13 mouse cellular contexts compared by ENCODE assay signal in the genomic region with DNA sequence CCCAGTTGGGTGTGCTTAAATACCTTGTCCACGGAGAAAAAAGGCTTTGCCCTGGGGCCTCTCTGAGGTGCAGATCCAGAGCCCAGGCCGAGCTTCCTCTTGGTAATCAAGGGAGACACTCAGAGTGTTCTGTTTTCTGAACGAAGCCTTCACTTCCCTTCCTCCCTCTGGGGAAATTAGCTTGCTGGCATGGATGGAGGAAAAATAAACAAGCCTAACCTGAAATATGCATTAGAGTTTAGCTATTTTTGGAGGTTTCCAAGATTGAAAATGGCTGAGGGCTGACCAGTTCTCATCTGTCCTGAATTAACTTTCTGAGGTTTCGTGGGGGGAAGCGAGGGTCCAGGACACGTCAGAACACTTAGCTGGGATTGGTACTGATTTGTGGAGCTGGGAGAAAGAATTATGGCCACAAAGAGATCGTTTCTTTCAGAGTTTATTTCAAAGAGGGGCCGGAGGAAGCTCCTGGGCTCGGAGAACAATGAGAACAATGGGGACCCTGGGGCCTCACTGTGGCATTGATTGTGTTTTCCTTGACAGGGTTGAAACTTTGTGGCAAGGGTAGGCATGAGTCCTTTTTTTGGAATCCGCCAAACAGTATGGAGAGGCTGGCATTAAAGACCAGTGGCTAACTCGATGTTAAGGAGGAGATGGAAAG.
DNase-seq lines count a peak whose midpoint lies in the region; ATAC-seq and TF ChIP-seq lines count a peak whose summit lies in the region.
"Had no signal": no experiment of that assay in that cellular context is flagged by ENCODE, and none has a peak within 500 bp of the region (broad histone marks: within the 10 kb centered on the region; RNA-seq: fewer than 3 reads in every experiment).

No protein-coding gene starts in this region.

- H3K4me2 ChIP-seq in hindbrain, embryonic 11.5 days (replicated peaks; ENCODE audit: low read depth, low read length): no peak overlapping the region
- H3K4me2 ChIP-seq in hindbrain, embryonic 14.5 days (replicated peaks): no peak overlapping the region
- no peak overlapping the region for H3K4me2 ChIP-seq in limb, embryonic 14.5 days (replicated peaks; ENCODE audit: low read depth, low read length, severe bottlenecking)
- H3K4me2 ChIP-seq in liver, embryonic 12.5 days: no peak overlapping the region
- H3K4me2 ChIP-seq: stomach, embryonic 15.5 days had no signal

- no peak overlapping the region for H3K9ac ChIP-seq in hindbrain, embryonic 11.5 days (ENCODE audit: low read depth, low read length)
- H3K9ac ChIP-seq in hindbrain, embryonic 14.5 days: no peak overlapping the region
- no peak overlapping the region for H3K9ac ChIP-seq in limb, embryonic 14.5 days (ENCODE audit: low read depth, low read length, severe bottlenecking)
- no peak overlapping the region for H3K9ac ChIP-seq in liver, embryonic 12.5 days
- H3K9ac ChIP-seq: stomach, embryonic 15.5 days had no signal

- no peaks in the 10 kb centered on the region for H3K27me3 ChIP-seq in hindbrain, embryonic 11.5 days (ENCODE audit: control insufficient read depth, insufficient read depth, low read length)
- H3K27me3 ChIP-seq in hindbrain, embryonic 14.5 days (ENCODE audit: control insufficient read depth, insufficient read depth, low read length): no peaks in the 10 kb centered on the region
- no peaks in the 10 kb centered on the region for H3K27me3 ChIP-seq in heart, embryonic 10.5 days (ENCODE audit: insufficient read depth, poor library complexity, severe bottlenecking)
- H3K27me3 ChIP-seq in limb, embryonic 14.5 days (ENCODE audit: control insufficient read depth, insufficient read depth, low read length): no peaks in the 10 kb centered on the region
- no peaks in the 10 kb centered on the region for H3K27me3 ChIP-seq in liver, embryonic 12.5 days (replicated peaks)
- H3K27me3 ChIP-seq: megakaryocyte, embryonic 14.5 days; stomach, embryonic 15.5 days had no signal

- peak; percentile 41 for DNase-seq in hindbrain, embryonic 11.5 days (ENCODE audit: low spot score)
- no peak for DNase-seq in hindbrain, embryonic 14.5 days (ENCODE audit: low spot score)
- DNase-seq in embryo, embryonic 10.5 days (ENCODE audit: low spot score): peak; percentile 57
- DNase-seq in heart, embryonic 10.5 days (ENCODE audit: low spot score): peak; percentile 68
- peak; percentile 70 for DNase-seq in limb, embryonic 14.5 days (ENCODE audit: low spot score)
- no peak for DNase-seq in spleen, postnatal 4 days (ENCODE audit: low spot score in 2 of 2)
- DNase-seq in adrenal gland, adult 18-20 months (ENCODE audit: low spot score in 2 of 2): no peak
- DNase-seq: adrenal gland, adult 2 months; cerebellum, postnatal 10 days; kidney, postnatal 25 days had no signal

- ATAC-seq in hindbrain, embryonic 11.5 days (ENCODE audit: low FRiP score): no peak
- ATAC-seq in hindbrain, embryonic 14.5 days (ENCODE audit: low FRiP score): no peak
- ATAC-seq in limb, embryonic 14.5 days (ENCODE audit: low FRiP score, low read depth): peak; percentile 62
- ATAC-seq in liver, embryonic 12.5 days: no peak

- no peak overlapping the region for H3K4me3 ChIP-seq in hindbrain, embryonic 11.5 days (ENCODE audit: low read depth, low read length)
- H3K4me3 ChIP-seq in hindbrain, embryonic 14.5 days (replicated peaks; ENCODE audit: low read length): no peak overlapping the region
- no peak overlapping the region for H3K4me3 ChIP-seq in heart, embryonic 10.5 days
- H3K4me3 ChIP-seq in limb, embryonic 14.5 days (replicated peaks; ENCODE audit: low read length): no peak overlapping the region
- no peak overlapping the region for H3K4me3 ChIP-seq in liver, embryonic 12.5 days
- H3K4me3 ChIP-seq: megakaryocyte, embryonic 14.5 days; stomach, embryonic 15.5 days had no signal

- no peak for TF ChIP-seq POLR2A in limb, embryonic 14.5 days (IDR thresholded peaks at IDR 0.05; ENCODE audit: borderline replicate concordance, extremely low read depth, insufficient read depth, insufficient read length)

- no peaks in the 10 kb centered on the region for H3K36me3 ChIP-seq in hindbrain, embryonic 11.5 days (ENCODE audit: control insufficient read depth, insufficient read depth, low read length)
- H3K36me3 ChIP-seq in hindbrain, embryonic 14.5 days (replicated peaks; ENCODE audit: control insufficient read depth, insufficient read depth): no peaks in the 10 kb centered on the region
- no peaks in the 10 kb centered on the region for H3K36me3 ChIP-seq in heart, embryonic 10.5 days
- no peaks in the 10 kb centered on the region for H3K36me3 ChIP-seq in limb, embryonic 14.5 days (ENCODE audit: control insufficient read depth, insufficient read depth, low read length)
- no peaks in the 10 kb centered on the region for H3K36me3 ChIP-seq in liver, embryonic 12.5 days
- H3K36me3 ChIP-seq: stomach, embryonic 15.5 days had no signal

- H3K9me3 ChIP-seq in hindbrain, embryonic 11.5 days (ENCODE audit: control insufficient read depth, low read length): no peaks in the 10 kb centered on the region
- no peaks in the 10 kb centered on the region for H3K9me3 ChIP-seq in hindbrain, embryonic 14.5 days (ENCODE audit: control insufficient read depth, low read length)
- H3K9me3 ChIP-seq in heart, embryonic 10.5 days: no peaks in the 10 kb centered on the region
- H3K9me3 ChIP-seq in limb, embryonic 14.5 days (ENCODE audit: control insufficient read depth, low read length): no peaks in the 10 kb centered on the region
- H3K9me3 ChIP-seq in liver, embryonic 12.5 days (replicated peaks): no peaks in the 10 kb centered on the region
- H3K9me3 ChIP-seq: megakaryocyte, embryonic 14.5 days; stomach, embryonic 15.5 days had no signal

- no peak overlapping the region; the same call in 1 of the 2 replicates for H3K27ac ChIP-seq in hindbrain, embryonic 11.5 days (ENCODE audit: low read depth, low read length)
- H3K27ac ChIP-seq in hindbrain, embryonic 14.5 days: no peak overlapping the region
- H3K27ac ChIP-seq in heart, embryonic 10.5 days: peak overlapping the region; percentile 47; the same call in 1 of the 2 replicates
- peak overlapping the region; percentile 69 for H3K27ac ChIP-seq in limb, embryonic 14.5 days (replicated peaks; ENCODE audit: low read depth, low read length)
- H3K27ac ChIP-seq in liver, embryonic 12.5 days: no peak overlapping the region
- H3K27ac ChIP-seq: stomach, embryonic 15.5 days had no signal

- no peaks in the 10 kb centered on the region for H3K4me1 ChIP-seq in hindbrain, embryonic 11.5 days (replicated peaks; ENCODE audit: control insufficient read depth, insufficient read depth, low read length)
- H3K4me1 ChIP-seq in hindbrain, embryonic 14.5 days (replicated peaks; ENCODE audit: control insufficient read depth, insufficient read depth, low read length): peaks cover 6% of the 10 kb centered on the region; the same call in 1 of the 2 replicates
- no peaks in the 10 kb centered on the region for H3K4me1 ChIP-seq in heart, embryonic 10.5 days
- H3K4me1 ChIP-seq in limb, embryonic 14.5 days (ENCODE audit: control insufficient read depth, insufficient read depth, low read length): peaks cover 22% of the 10 kb centered on the region
- H3K4me1 ChIP-seq in liver, embryonic 12.5 days: peaks cover 10% of the 10 kb centered on the region; the same call in 1 of the 2 replicates
- H3K4me1 ChIP-seq: megakaryocyte, embryonic 14.5 days; stomach, embryonic 15.5 days had no signal

- WGBS in hindbrain, embryonic 11.5 days: 13% methylated on average over 11 of the region's 11 CpGs
- 8% methylated on average over 11 of the region's 11 CpGs for WGBS in hindbrain, embryonic 14.5 days
- 55% methylated on average over 11 of the region's 11 CpGs for WGBS in heart, embryonic 10.5 days
- 29% methylated on average over 11 of the region's 11 CpGs for WGBS in limb, embryonic 14.5 days
- WGBS in liver, embryonic 12.5 days (ENCODE audit: insufficient replicate concordance): 39% methylated on average over 11 of the region's 11 CpGs

Comparison
In these comparisons a context has a peak if more than half of its experiments do, and no peak if none do; other contexts are left out.
1. DNase-seq: peak in hindbrain, embryonic 11.5 days (single experiment), embryo, embryonic 10.5 days (single experiment), heart, embryonic 10.5 days (single experiment) and limb, embryonic 14.5 days (single experiment); none in hindbrain, embryonic 14.5 days (single experiment), spleen, postnatal 4 days (0 of 2) and adrenal gland, adult 18-20 months (0 of 2).
2. H3K27ac ChIP-seq: peak in heart, embryonic 10.5 days (single experiment) and limb, embryonic 14.5 days (single experiment); none in hindbrain, embryonic 11.5 days (single experiment), hindbrain, embryonic 14.5 days (single experiment) and liver, embryonic 12.5 days (single experiment).